Mouse (Mus musculus): ENCODE results near the gene Slit1. TPM values are rescaled to one million over a fixed set of nuclear protein-coding genes. Genes with fewer than 3 reads are reported as not detected.

Slit1 gene
- total RNA-seq, 2 experiments from 2014 or later: 59.0 to 60.6 TPM

DNA sequence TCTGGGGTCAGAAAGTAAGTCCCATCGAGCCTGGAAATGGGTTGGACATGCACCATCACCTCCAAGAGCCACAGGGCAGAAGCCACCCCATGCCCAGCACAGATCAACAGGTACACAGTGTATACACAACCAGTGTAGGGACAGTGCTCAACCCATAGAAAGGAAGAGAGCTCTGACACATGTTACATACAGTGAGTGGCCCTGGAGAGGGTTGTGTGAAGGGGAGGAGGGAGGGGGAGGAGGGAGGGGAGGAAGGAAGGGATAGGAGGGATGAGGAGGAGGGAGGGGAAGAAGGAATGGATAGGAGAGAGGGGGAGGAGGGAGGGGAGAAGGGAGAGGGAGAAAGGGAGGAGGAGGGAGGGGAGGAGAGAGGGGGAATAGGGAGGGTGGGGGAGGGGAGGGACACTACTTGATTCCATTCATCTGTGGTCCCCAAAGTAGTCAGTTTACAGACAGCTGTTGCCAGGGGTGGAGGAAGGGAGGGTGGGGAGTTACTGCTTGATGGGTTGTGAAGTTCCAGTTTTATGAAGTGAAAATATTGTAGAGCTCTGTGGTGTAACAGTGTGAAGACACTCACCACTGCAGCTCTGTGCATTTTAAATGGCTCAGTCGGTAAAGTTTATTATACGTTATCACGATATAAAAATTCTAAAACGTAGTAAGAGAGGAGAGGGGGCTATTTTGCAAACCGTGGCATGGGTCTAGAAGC lies 45.5 kb downstream of the Slit1 start:
- TF ChIP-seq CTCF (IDR thresholded peaks at IDR 0.05): no peak
- Histone ChIP-seq H3K4me3 (no peak overlapping the region), H3K27ac (peak overlapping the region; percentile 80)
- no peak for DNase-seq (ENCODE audit: extremely low spot score in 1 of 2, low spot score in 2 of 2)
- intact Hi-C loops (cut with DNase I): loop anchor here (1.0 kb wide), 2 partner anchors 36 to 38 kb away; no protein-coding TSS in a partner anchor

DNA sequence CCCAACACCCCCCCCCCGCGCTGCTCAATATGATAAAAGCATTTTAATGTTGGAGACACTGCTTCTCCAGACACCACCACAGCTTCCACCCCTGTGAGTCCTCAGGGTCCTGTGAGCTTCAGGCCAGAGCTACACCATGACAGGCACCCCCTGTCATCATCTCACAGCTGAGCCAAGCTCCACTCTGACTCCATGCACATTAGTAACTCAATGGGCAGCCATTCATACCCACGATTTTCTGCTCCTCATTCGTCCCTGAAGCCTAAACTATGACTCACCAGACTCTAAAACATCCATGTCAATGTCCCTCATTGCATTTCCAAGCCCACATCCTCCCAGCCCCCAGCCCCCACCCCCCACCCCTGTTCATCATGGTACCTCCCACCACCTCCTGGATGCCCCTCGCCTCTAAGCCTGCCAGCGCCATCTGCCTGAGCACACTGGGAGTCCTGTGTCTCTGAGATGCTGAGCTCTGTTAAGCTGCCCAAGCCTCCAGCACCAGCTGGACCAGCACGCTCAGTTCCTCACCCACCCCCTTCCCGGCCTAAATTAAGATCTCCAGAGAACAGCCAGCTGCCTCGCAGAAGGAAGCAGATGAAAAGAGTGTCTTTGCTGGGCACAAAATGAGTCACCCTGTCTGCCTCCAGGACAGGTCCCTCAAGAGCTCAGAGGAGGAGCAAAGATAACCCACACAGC lies 46.2 kb downstream of the Slit1 start:
- intact Hi-C loops (cut with DNase I): loop anchor here (1.0 kb wide), 2 partner anchors 37 kb away; no protein-coding TSS in a partner anchor
- DNase-seq (ENCODE audit: extremely low spot score in 1 of 2, low spot score in 2 of 2): peak; percentile 79 to 81
- Histone ChIP-seq H3K27ac (peak overlapping the region; percentile 83), H3K4me3 (no peak overlapping the region)
- TF ChIP-seq CTCF (IDR thresholded peaks at IDR 0.05): peak; percentile 37

DNA sequence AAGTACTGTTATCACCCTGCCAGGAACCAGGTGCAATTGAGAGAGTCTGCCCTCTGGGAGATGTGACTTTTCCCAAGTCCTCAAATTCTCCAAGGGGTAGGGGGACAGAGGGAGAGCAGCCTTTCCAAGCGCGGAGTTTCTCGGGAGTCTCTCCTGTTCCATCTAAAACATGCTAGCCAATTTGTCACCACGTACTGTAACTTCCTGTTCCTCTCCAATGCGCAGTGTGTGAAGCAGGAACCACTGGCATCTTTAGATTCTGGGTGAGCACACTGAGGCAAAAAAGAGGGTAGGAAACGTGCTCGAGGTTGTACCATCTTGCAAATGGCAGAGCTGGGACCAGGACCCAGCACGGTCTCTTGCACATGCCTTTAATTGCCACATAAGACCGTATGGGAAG lies 47.0 kb downstream of the Slit1 start:
- TF ChIP-seq CTCF (IDR thresholded peaks at IDR 0.05): no peak
- Histone ChIP-seq H3K4me3 (no peak overlapping the region), H3K27ac (peak overlapping the region; percentile 83)
- intact Hi-C loops (cut with DNase I): no loop called here
- no peak for DNase-seq (ENCODE audit: extremely low spot score in 1 of 2, low spot score in 2 of 2)

DNA sequence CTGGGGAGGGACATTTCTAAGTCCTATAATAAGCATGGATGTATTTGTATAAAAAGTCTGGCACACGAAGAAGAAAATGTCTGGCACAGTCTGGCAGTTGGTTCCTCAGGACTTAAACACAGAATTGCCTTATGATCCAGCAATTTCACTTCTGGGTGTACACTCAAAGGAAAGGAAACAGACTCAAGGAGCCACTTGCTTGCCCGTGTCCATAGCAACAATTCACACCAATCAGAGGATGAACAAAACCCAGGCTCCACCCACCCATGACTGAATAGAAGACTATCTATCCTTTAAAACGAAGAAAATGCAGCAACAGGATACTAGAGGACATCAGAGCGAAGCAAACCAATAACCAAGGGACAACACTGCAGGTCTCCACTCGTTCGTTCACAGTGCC lies 48.4 kb downstream of the Slit1 start:
- Histone ChIP-seq H3K4me3 (no peak overlapping the region), H3K27ac (peak overlapping the region; percentile 83)
- intact Hi-C loops (cut with DNase I): no loop called here
- TF ChIP-seq CTCF (IDR thresholded peaks at IDR 0.05): no peak
- no peak for DNase-seq (ENCODE audit: extremely low spot score in 1 of 2, low spot score in 2 of 2)

DNA sequence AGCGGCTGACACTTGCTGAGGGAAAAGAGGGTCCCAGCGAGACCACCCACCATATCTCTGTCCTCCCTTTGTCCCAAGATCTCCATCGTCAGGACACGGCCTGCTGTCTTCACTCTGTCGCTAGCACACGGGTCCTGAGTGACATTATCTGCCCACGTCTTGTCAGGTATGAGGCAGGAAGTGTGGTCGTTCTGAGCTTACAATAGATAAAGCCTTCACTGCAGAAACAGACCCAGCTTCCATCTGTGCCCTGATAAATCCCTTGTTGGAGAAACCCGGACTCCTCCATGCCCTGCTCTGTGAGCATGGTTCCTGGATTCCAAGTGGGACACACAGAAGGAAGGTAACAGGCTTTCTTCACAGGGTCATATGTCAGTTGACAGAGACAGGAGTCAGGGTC lies 48.9 kb downstream of the Slit1 start:
- no peak for DNase-seq (ENCODE audit: extremely low spot score in 1 of 2, low spot score in 2 of 2)
- Histone ChIP-seq H3K4me3 (no peak overlapping the region), H3K27ac (peak overlapping the region; percentile 83)
- intact Hi-C loops (cut with DNase I): no loop called here
- no peak for TF ChIP-seq CTCF (IDR thresholded peaks at IDR 0.05)

DNA sequence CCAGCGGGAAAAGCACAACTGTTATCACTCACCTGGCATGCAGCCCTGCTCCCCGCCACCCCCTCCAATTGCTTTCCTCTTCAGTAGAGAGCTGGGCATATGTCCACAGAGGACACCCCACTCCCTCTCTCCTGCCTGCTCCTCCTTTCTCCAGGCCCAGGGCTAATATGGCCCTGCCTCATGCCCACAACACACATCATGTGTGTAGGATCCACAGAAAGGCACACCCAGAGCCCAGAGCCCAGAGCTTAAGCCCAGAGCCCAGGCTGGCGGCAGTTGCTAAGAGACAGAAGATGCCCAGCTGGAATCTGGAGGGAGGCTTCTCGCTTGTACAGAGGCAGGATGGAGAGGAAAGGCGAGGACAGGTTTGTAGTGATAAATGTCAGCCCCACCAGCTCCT lies 49.7 kb downstream of the Slit1 start:
- DNase-seq (ENCODE audit: extremely low spot score in 1 of 2, low spot score in 2 of 2): peak; percentile 35 to 52
- Histone ChIP-seq H3K4me3 (no peak overlapping the region), H3K27ac (peak overlapping the region; percentile 83)
- intact Hi-C loops (cut with DNase I): no loop called here
- no peak for TF ChIP-seq CTCF (IDR thresholded peaks at IDR 0.05)

DNA sequence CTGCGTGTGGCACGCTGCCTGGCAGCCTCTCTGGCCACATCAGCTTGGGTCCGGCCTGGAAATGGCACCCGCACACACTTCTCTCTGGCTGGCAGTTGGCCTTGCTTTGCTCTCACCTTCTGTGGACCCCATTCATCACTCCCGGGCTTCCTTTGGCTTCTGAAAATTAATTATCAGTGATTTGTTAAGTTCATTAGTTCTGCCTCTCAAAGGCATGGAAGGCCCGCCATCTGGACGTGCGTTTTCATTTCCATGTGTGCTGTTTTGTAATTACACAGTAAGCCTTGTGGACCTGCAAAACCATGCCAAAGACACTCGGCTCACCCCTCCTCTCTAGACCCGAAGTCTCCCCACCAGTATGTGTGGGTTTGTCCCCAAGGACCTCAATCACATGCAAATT lies 53.4 kb downstream of the Slit1 start:
- intact Hi-C loops (cut with DNase I): no loop called here
- H3K27ac ChIP-seq: no peak overlapping the region
- H3K4me3 ChIP-seq: no peak overlapping the region
- DNase-seq (ENCODE audit: extremely low spot score in 1 of 2, low spot score in 2 of 2): no peak
- TF ChIP-seq CTCF (IDR thresholded peaks at IDR 0.05): no peak

DNA sequence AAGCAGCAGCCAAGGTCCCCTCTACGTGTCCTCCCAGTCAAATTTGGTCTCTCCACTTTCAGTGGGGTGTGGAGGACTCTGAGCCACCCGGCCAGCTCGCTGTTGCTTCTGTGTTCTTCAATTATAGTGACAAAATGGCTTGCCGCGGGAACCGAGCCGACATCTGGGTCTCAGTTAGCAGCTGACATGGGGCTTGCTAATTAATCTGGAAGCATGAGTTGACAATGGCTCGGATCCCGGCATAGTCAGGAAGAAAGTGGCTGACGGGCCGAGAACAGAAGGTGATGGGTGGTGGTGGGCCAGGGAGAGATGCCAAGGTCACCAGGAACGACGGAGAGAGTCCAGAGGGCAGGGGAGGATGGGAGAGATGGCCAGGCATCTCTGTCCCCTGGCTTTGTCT lies 55.2 kb downstream of the Slit1 start:
- no peak for DNase-seq (ENCODE audit: extremely low spot score in 1 of 2, low spot score in 2 of 2)
- TF ChIP-seq CTCF (IDR thresholded peaks at IDR 0.05): no peak
- no peak overlapping the region for H3K4me3 ChIP-seq
- H3K27ac ChIP-seq: no peak overlapping the region
- intact Hi-C loops (cut with DNase I): no loop called here

DNA sequence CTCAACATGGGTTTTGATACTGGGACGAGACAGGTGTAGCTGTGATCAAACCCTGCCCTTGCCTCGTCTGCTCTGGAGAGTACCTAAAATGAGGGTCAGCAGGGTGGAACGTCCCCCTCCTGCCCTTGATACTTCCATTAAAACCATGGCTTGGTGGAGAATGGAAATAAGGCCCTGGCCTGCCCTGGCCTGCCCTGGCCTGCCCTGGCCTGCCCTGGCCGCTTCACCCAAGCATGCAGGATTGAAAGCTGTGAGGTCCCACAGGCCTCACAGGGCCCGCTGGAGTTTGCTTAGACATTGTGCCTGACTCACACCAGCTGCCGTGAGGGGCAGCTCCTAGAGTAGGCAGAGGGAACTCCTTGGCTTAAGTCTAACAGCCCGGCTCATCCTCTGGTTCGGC lies 55.6 kb downstream of the Slit1 start:
- no peak overlapping the region for H3K4me3 ChIP-seq
- intact Hi-C loops (cut with DNase I): no loop called here
- no peak for TF ChIP-seq CTCF (IDR thresholded peaks at IDR 0.05)
- DNase-seq (ENCODE audit: extremely low spot score in 1 of 2, low spot score in 2 of 2): no peak
- H3K27ac ChIP-seq: no peak overlapping the region

DNA sequence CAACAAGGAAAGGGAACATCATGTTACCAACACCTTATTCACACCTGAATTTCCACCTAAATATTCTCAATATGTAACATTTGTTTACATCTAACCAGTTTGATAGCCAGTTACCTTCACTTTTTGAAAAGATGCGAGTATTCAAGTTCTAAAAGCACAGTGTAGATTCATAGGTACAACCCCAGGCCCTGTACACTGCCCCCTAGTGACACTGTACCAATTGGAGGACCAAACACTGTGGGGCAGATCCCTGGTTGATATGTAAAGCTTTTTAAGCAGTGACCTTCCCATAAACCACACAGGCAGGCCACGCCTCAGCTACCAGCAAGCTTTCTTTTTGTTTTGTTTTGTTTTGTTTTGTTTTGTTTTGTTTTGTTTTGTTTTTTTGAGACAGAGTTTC lies 57.3 kb downstream of the Slit1 start:
- intact Hi-C loops (cut with DNase I): no loop called here
- Histone ChIP-seq H3K4me3 (no peak overlapping the region), H3K27ac (no peak overlapping the region)
- peak; percentile 28 for TF ChIP-seq CTCF (IDR thresholded peaks at IDR 0.05)
- no peak for DNase-seq (ENCODE audit: extremely low spot score in 1 of 2, low spot score in 2 of 2)

DNA sequence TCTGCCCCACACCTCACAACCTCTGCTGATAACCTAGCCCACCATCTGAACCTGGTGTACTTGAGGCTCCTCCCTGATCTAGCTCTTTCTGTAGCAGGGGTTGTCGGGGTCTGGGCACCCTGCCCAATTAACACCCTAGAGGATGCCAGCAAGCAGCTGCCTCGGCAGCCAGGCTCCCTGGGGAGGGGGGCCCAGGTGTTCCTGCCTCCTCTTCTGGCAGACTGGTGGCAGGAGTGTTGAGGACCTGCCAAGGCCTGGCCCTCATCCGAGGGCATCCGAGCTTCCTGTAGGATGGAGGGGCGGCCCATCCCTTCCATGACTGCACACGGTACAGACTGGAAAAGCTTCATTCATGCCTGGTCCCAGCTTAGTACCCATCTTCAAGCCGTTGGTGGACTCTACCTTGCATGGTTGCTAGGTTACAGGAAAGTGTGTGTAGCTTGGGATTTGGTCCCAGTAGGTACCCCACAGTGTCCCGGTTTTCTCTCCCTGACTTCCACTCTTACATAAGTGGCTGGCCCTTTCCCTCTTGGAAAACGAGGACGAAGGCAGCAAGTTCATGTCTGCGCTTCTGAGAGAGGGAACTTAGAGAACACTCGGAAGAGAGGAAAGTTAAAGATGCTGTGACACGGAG lies 57.9 kb downstream of the Slit1 start:
- no peak for DNase-seq (ENCODE audit: extremely low spot score in 1 of 2, low spot score in 2 of 2)
- intact Hi-C loops (cut with DNase I): no loop called here
- no peak for TF ChIP-seq CTCF (IDR thresholded peaks at IDR 0.05)
- Histone ChIP-seq H3K27ac (peak overlapping the region; percentile 28), H3K4me3 (no peak overlapping the region)

DNA sequence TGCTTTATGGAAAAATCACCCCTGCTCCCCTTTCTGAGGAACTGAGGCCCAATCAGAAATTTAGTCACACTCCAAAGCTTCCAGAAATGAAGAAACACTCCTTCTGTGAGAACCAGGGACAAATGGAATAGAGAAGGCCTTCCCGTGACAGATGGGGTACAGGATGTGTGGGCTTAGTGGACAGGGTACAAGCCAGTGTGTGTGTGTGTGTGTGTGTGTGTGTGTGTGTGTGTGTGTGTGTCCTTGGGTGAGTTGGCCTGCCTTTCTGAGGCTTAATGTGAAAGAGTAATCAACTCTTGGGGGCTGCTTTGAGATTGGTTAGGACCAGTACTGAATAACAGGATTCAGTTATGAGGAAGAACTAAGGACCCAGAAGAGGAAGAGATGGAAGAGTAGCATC lies 58.6 kb downstream of the Slit1 start:
- H3K4me3 ChIP-seq: no peak overlapping the region
- H3K27ac ChIP-seq: no peak overlapping the region; the same call in 1 of the 2 replicates
- no peak for TF ChIP-seq CTCF (IDR thresholded peaks at IDR 0.05)
- intact Hi-C loops (cut with DNase I): no loop called here
- DNase-seq (ENCODE audit: extremely low spot score in 1 of 2, low spot score in 2 of 2): no peak
